ENCODE assay signal across 9 mouse cellular contexts in the genomic region with DNA sequence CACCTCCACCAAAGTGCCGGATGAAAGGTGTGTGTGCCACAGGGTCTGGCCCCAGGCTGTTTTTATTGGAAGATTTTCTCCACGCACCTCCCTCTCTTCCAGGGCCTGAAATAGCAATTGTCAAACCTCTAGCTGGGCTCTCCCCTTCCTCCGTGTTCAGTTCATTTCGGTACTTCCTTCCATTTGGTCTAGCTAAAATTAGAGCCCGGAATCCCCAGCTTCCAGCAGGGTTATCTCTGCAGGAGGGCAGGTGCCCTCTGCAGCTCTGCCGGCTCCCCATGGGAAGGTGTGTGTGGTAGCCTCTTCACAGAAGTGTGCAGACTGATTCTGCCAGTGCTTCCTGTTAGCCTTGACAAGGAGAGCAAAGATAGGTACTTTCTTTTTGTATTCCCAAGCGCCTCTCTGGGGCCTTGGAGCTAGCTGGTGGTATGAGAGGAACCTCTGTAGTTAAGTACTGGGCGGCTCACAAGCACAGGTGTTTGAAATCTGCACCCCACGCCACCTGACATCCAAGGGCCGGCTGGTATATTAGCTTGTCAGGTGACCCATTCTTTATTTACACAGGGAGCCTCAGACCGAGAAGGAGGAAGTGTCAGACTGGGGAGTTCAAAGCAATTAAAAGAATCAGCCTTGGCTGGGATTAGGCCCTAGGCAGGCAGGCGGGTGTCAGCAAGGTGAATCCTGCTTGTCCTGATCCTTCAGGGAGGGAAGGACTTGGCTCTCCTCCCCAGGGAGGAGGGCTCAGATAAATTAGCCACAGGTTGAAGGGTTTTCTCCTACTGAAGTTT.
A peak's percentile ranks its signal among the peaks of the same experiment; 100 is the strongest.
DNase-seq lines count a peak whose midpoint lies in the region; ATAC-seq and TF ChIP-seq lines count a peak whose summit lies in the region.
"Had no signal": no experiment of that assay in that cellular context is flagged by ENCODE, and none has a peak within 500 bp of the region (broad histone marks: within the 10 kb centered on the region; RNA-seq: fewer than 3 reads in every experiment).

No protein-coding gene starts in this region.

- TF ChIP-seq POLR2A in heart, adult 2 months (IDR thresholded peaks at IDR 0.05; ENCODE audit: insufficient read depth, low read depth, low read length) = no peak
- no peak for TF ChIP-seq POLR2A in limb, embryonic 14.5 days (IDR thresholded peaks at IDR 0.05; ENCODE audit: borderline replicate concordance, extremely low read depth, insufficient read depth, insufficient read length)

- TF ChIP-seq CTCF in heart, adult 2 months (IDR thresholded peaks at IDR 0.05) = no peak
- no peak for TF ChIP-seq CTCF in E14TG2a.4 (conservative IDR thresholded peaks at IDR 0.05; ENCODE audit: low read length)
- no peak for TF ChIP-seq CTCF in forebrain, postnatal 0 days (IDR thresholded peaks at IDR 0.05; ENCODE audit: low read depth)

- peak overlapping the region; percentile 70 for H3K4me3 ChIP-seq in heart, adult 2 months
- peak overlapping the region; percentile 88 for H3K4me3 ChIP-seq in E14TG2a.4 (replicated peaks; ENCODE audit: low read length)
- peak overlapping the region; percentile 85 for H3K4me3 ChIP-seq in forebrain, postnatal 0 days (ENCODE audit: low read depth, low read length)
- H3K4me3 ChIP-seq in limb, embryonic 14.5 days (replicated peaks; ENCODE audit: low read length) = peak overlapping the region; percentile 62
- peak overlapping the region; percentile 96 for H3K4me3 ChIP-seq in neural tube, embryonic 13.5 days

- peak overlapping the region; percentile 91 for H3K4me2 ChIP-seq in forebrain, postnatal 0 days (ENCODE audit: low read depth)
- peak overlapping the region; percentile 95 for H3K4me2 ChIP-seq in limb, embryonic 14.5 days (replicated peaks; ENCODE audit: low read depth, low read length, severe bottlenecking)
- peak overlapping the region; percentile 91 for H3K4me2 ChIP-seq in neural tube, embryonic 13.5 days

- peak overlapping the region; percentile 86 for H3K27ac ChIP-seq in heart, adult 2 months
- H3K27ac ChIP-seq in forebrain, postnatal 0 days (ENCODE audit: low read depth, low read length) = peak overlapping the region; percentile 99
- H3K27ac ChIP-seq in limb, embryonic 14.5 days (replicated peaks; ENCODE audit: low read depth, low read length) = no peak overlapping the region
- H3K27ac ChIP-seq in neural tube, embryonic 13.5 days (replicated peaks) = peak overlapping the region; percentile 99

- no peak for TF ChIP-seq EP300 in heart, adult 2 months (IDR thresholded peaks at IDR 0.05; ENCODE audit: insufficient read depth, low read depth, low read length)

- intact Hi-C loops in heart, adult 2 months (cut with DNase I) = loop anchor here (2.0 kb wide), 1 partner anchor 14 kb away; no protein-coding TSS in a partner anchor

- H3K79me2 ChIP-seq in heart, adult 2 months (replicated peaks; ENCODE audit: control insufficient read depth, insufficient read depth, low read length) = 0 out of 2 replicates have a peak, but pooled peaks cover 1% of the 10 kb centered on the region

- no peak for ATAC-seq in forebrain, postnatal 0 days
- no peak for ATAC-seq in limb, embryonic 14.5 days (ENCODE audit: low FRiP score, low read depth)
- no peak for ATAC-seq in neural tube, embryonic 13.5 days (ENCODE audit: low read depth)
- no peak for ATAC-seq in granulocyte monocyte progenitor cell, adult 5-6 weeks (replicated peaks; ENCODE audit: poor library complexity, severe bottlenecking)
- ATAC-seq: Patski had no signal

- DNase-seq in heart, adult 2 months = no peak
- no peak for DNase-seq in heart, adult 18-20 months
- DNase-seq in forebrain, postnatal 0 days = no peak
- DNase-seq in limb, embryonic 14.5 days (ENCODE audit: low spot score) = no peak
- no peak for DNase-seq in urinary bladder, postnatal 25 days (ENCODE audit: low spot score)

- no peaks in the 10 kb centered on the region for H3K9me3 ChIP-seq in E14TG2a.4 (ENCODE audit: low read length)
- H3K9me3 ChIP-seq in forebrain, postnatal 0 days (ENCODE audit: low read length) = no peaks in the 10 kb centered on the region
- no peaks in the 10 kb centered on the region for H3K9me3 ChIP-seq in limb, embryonic 14.5 days (ENCODE audit: control insufficient read depth, low read length)
- H3K9me3 ChIP-seq in neural tube, embryonic 13.5 days = no peaks in the 10 kb centered on the region

- H3K4me1 ChIP-seq in heart, adult 2 months (ENCODE audit: control insufficient read depth, insufficient read depth, low read length) = peaks cover 25% of the 10 kb centered on the region
- peaks cover 77% of the 10 kb centered on the region for H3K4me1 ChIP-seq in E14TG2a.4 (replicated peaks; ENCODE audit: low read depth, low read length)
- H3K4me1 ChIP-seq in forebrain, postnatal 0 days (ENCODE audit: insufficient read depth) = peaks cover 45% of the 10 kb centered on the region
- peaks cover 78% of the 10 kb centered on the region for H3K4me1 ChIP-seq in limb, embryonic 14.5 days (ENCODE audit: control insufficient read depth, insufficient read depth, low read length)
- H3K4me1 ChIP-seq in neural tube, embryonic 13.5 days (replicated peaks) = peaks cover 79% of the 10 kb centered on the region

- peak overlapping the region; percentile 88; the same call in 1 of the 2 replicates for H3K9ac ChIP-seq in heart, adult 2 months (ENCODE audit: low read depth, low read length)
- peak overlapping the region; percentile 84 for H3K9ac ChIP-seq in forebrain, postnatal 0 days
- H3K9ac ChIP-seq in limb, embryonic 14.5 days (ENCODE audit: low read depth, low read length, severe bottlenecking) = no peak overlapping the region
- peak overlapping the region; percentile 93 for H3K9ac ChIP-seq in neural tube, embryonic 13.5 days

- H3K36me3 ChIP-seq in heart, adult 2 months (ENCODE audit: control insufficient read depth, insufficient read depth, low read length) = no peaks in the 10 kb centered on the region
- H3K36me3 ChIP-seq in E14TG2a.4 (ENCODE audit: insufficient read depth, low read length) = no peaks in the 10 kb centered on the region
- no peaks in the 10 kb centered on the region for H3K36me3 ChIP-seq in forebrain, postnatal 0 days (ENCODE audit: insufficient read depth)
- no peaks in the 10 kb centered on the region for H3K36me3 ChIP-seq in limb, embryonic 14.5 days (ENCODE audit: control insufficient read depth, insufficient read depth, low read length)
- H3K36me3 ChIP-seq in neural tube, embryonic 13.5 days = no peaks in the 10 kb centered on the region

- 27% methylated on average over 12 of the region's 12 CpGs for WGBS in heart, adult 2 months
- 16% methylated on average over 12 of the region's 12 CpGs for WGBS in forebrain, postnatal 0 days
- WGBS in limb, embryonic 14.5 days = 26% methylated on average over 12 of the region's 12 CpGs
- WGBS in neural tube, embryonic 13.5 days = 13% methylated on average over 12 of the region's 12 CpGs

- H3K27me3 ChIP-seq in heart, adult 2 months (ENCODE audit: control insufficient read depth, insufficient read depth, low read length) = no peaks in the 10 kb centered on the region
- peaks cover 48% of the 10 kb centered on the region for H3K27me3 ChIP-seq in E14TG2a.4 (ENCODE audit: insufficient read depth, low read length)
- no peaks in the 10 kb centered on the region for H3K27me3 ChIP-seq in forebrain, postnatal 0 days (ENCODE audit: insufficient read depth, low read length)
- H3K27me3 ChIP-seq in limb, embryonic 14.5 days (ENCODE audit: control insufficient read depth, insufficient read depth, low read length) = peaks cover 53% of the 10 kb centered on the region
- H3K27me3 ChIP-seq in neural tube, embryonic 13.5 days = no peaks in the 10 kb centered on the region
- H3K27me3 ChIP-seq: Patski had no signal
